Mouse (Mus musculus): ENCODE data around the gene Rfng. TPM values are rescaled to one million over a fixed set of nuclear protein-coding genes. Genes with fewer than 3 reads are reported as not detected.
"Not testable (repeated sequence)": the region's sequence is repeated elsewhere in the genome, so short reads cannot be mapped to it uniquely, and the experiment has no call there.

Gene Rfng
- polyA plus RNA-seq (2016; fragmentation: Nextera tagmentation; extraction: Ambion mirVana): 63.4 and 66.4 TPM in 2 replicates

- ATAC-seq (ENCODE audit: low FRiP score, low read depth): peak; percentile 81
Measured at GRCm38 (mm10) chr11:120784064-120784791, at the start of gene Rfng, which contains the start of gene Gps1. TSS of gene Rfng (minus strand) at chr11:120784207. TSS of gene Gps1 (plus strand) at chr11:120784272.

GRCm38 (mm10) chr11:120832962-120833361 lies 49.0 kb upstream of the Rfng start:
- H3K36me3 ChIP-seq; H3K4me3 ChIP-seq; H3K9me3 ChIP-seq; H3K4me2 ChIP-seq (replicated peaks); H3K9ac ChIP-seq (replicated peaks); ATAC-seq (ENCODE audit: low FRiP score, low read depth): not testable (repeated sequence)
- peak overlapping the region; percentile 79 for H3K27ac ChIP-seq (replicated peaks)
- peaks cover 19% of the 10 kb centered on the region for H3K4me1 ChIP-seq
- peaks cover 13% of the 10 kb centered on the region for H3K27me3 ChIP-seq
- WGBS: 91% methylated on average over 5 of the region's 5 CpGs

More at GRCm38 (mm10) chr11:120784064-120784791, at the start of gene Rfng, which contains the start of gene Gps1:
- Histone ChIP-seq H3K4me2 (replicated peaks) (peak within 1 kb of the TSS; percentile 95), H3K9me3 (no peaks in the 10 kb centered on the region), H3K27me3 (peaks cover 4% of the 10 kb centered on the region; the same call in 1 of the 2 replicates), H3K9ac (replicated peaks) (peak within 1 kb of the TSS; percentile 84), H3K27ac (replicated peaks) (peak within 1 kb of the TSS; percentile 46), H3K4me1 (peaks cover 22% of the 10 kb centered on the region), H3K36me3 (peaks cover 52% of the 10 kb centered on the region), H3K4me3 (peak within 1 kb of the TSS; percentile 80)
- 1% methylated on average over 69 of the region's 107 CpGs for WGBS

DNA sequence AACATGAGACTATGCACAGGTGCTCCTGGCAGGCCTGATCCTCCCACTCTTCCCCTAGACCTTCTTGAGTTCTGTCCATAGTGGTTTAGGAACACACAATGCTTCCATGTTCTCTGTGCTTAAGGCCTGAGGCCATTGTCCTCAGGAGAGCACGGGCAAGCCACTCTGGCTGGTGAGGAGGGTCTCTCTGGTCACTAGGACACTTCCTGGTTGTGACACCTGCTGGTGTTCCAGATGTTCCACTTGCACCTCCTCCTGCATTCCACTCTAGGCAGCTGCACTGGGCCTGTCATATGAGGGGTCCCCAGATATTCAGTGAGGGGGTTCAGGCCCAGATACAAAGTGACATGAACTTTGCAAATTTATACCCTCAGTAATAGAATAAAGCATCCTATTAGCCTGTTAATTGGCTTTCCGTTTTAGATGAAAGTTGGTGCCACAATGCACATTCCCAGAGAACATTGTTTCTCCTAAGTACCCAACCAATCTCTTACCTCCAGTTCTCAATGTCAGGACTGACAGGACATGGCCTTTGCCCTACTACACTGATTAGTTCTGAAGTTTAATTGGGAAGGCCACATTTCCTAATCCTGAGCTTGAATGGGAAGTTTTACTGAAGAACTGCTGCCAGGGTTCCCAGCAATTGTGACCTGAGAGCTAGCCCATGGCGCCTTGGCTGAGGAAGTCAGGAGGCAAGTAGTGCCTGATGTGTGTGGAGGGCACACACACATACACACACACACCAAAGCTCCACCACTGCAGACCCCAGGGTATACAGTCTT lies 47.8 kb upstream of the Rfng start:
- Histone ChIP-seq H3K4me1 (peaks cover 19% of the 10 kb centered on the region), H3K9ac (replicated peaks) (no peak overlapping the region), H3K36me3 (no peaks in the 10 kb centered on the region), H3K27ac (replicated peaks) (no peak overlapping the region), H3K4me2 (replicated peaks) (no peak overlapping the region), H3K27me3 (peaks cover 13% of the 10 kb centered on the region), H3K4me3 (no peak overlapping the region), H3K9me3 (no peaks in the 10 kb centered on the region)
- 79% methylated on average over 3 of the region's 3 CpGs for WGBS
- ATAC-seq (ENCODE audit: low FRiP score, low read depth): no peak

DNA sequence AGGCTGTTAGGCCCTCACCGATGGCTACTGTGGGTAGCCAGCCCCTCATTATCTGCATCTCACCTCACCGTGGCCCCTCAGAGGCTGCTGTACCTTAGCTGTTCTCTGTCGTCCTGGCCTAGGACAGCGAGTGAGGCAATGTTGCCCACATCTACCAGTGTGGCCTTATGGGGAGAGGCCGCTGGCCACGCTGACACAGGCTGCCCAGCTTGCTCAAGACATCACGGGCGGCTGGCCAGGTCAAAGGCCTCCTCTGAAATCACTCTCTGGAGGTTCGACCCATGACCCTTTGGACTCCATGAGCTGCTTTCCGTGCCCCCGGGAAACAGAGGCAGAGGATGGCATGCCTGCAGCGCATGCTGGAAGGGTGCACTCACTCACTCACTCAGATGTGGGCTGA lies 46.7 kb upstream of the Rfng start:
- Histone ChIP-seq H3K9me3 (no peaks in the 10 kb centered on the region), H3K27me3 (peaks cover 13% of the 10 kb centered on the region), H3K4me1 (peaks cover 28% of the 10 kb centered on the region), H3K9ac (replicated peaks) (no peak overlapping the region), H3K36me3 (no peaks in the 10 kb centered on the region), H3K4me3 (no peak overlapping the region), H3K27ac (replicated peaks) (no peak overlapping the region), H3K4me2 (replicated peaks) (no peak overlapping the region)
- ATAC-seq (ENCODE audit: low FRiP score, low read depth): no peak
- WGBS: 85% methylated on average over 12 of the region's 12 CpGs

DNA sequence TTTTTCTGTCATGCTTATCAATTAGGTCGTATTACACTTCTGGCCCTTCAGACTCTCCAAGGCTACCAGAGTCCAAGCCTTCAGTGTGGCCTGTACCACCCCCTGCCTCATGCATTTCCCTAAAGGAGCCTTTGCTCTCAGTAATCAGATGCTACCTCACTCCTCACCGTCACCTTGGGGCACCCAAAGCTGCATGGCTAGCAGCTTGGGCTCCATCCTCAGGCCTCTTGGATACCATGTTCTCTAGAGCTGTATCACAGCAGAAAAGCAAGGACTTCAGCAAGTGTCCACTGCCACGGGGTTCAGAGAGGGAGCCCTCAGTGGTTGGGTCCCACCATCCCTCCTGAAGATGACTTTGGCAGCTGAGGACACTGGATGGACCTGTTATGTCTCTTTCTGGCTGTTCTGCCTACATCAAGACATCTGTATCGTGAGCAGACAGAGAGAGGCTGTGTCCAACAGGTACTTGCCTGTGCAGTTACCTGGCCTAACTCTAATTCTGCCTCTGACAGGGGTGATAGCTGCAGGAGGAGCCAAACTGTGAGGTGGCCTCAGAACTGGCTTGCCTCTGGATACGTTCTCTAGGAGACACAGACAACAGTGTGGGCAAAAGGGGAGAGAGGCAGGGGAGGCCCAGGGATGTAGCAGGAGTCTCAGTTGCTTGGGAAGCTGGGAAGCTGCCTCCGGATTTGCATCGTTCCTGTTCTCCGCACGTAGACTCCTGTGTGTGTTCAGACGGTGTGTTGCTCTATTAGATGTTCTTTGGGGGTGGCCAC lies 45.9 kb upstream of the Rfng start:
- 85% methylated on average over 10 of the region's 10 CpGs for WGBS
- peaks cover 13% of the 10 kb centered on the region for H3K27me3 ChIP-seq
- H3K27ac ChIP-seq (replicated peaks): no peak overlapping the region
- no peak overlapping the region for H3K4me2 ChIP-seq (replicated peaks)
- peaks cover 36% of the 10 kb centered on the region for H3K4me1 ChIP-seq
- H3K36me3 ChIP-seq: no peaks in the 10 kb centered on the region
- no peaks in the 10 kb centered on the region for H3K9me3 ChIP-seq
- ATAC-seq (ENCODE audit: low FRiP score, low read depth): no peak
- no peak overlapping the region for H3K9ac ChIP-seq (replicated peaks)
- no peak overlapping the region for H3K4me3 ChIP-seq

GRCm38 (mm10) chr11:120828416-120828815 lies 44.4 kb upstream of the Rfng start:
- ATAC-seq (ENCODE audit: low FRiP score, low read depth): no peak
- H3K4me2 ChIP-seq (replicated peaks): no peak overlapping the region
- 70% methylated on average over 4 of the region's 4 CpGs for WGBS
- H3K9ac ChIP-seq (replicated peaks): peak overlapping the region; percentile 24; the same call in 1 of the 2 replicates
- H3K4me3 ChIP-seq: no peak overlapping the region
- H3K27ac ChIP-seq (replicated peaks): no peak overlapping the region
- peaks cover 13% of the 10 kb centered on the region for H3K27me3 ChIP-seq
- peaks cover 23% of the 10 kb centered on the region for H3K4me1 ChIP-seq
- H3K9me3 ChIP-seq: no peaks in the 10 kb centered on the region
- no peaks in the 10 kb centered on the region for H3K36me3 ChIP-seq

GRCm38 (mm10) chr11:120826016-120826953 lies 42.3 kb upstream of the Rfng start:
- Histone ChIP-seq H3K9ac (replicated peaks) (no peak overlapping the region), H3K36me3 (peaks cover 11% of the 10 kb centered on the region), H3K4me3 (no peak overlapping the region), H3K27me3 (peaks cover 8% of the 10 kb centered on the region), H3K27ac (replicated peaks) (peak overlapping the region; percentile 100), H3K9me3 (no peaks in the 10 kb centered on the region), H3K4me1 (peaks cover 36% of the 10 kb centered on the region), H3K4me2 (replicated peaks) (no peak overlapping the region)
- 80% methylated on average over 8 of the region's 8 CpGs for WGBS
- ATAC-seq (ENCODE audit: low FRiP score, low read depth): no peak

DNA sequence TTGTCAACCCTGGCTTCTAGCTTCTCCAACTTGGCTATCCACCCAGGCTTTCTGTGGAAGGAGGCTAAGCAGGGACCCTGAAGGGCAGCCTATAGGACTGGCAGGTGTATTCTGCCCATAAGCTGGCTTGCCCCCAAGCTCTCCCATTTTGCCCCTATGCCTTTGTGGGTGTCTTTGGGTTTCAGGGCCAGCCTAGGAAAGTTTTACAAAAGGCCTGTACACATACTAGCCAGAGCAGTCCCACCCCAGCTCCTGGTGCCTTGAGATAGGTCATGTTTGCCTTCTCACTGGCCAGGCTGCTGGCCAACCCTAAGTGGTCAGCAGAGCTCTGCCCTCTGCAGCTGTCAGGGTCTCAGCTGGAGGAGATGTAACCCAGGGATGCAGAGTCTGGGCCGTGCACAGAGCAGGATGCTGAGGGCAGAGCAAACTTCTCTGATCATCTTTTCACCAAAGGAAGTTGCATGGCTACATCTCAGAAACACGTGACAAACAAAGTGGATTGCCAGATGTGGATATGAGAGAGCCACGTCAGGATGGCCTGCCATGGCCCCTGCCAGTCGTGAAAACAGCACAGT lies 41.4 kb upstream of the Rfng start:
- Histone ChIP-seq H3K4me2 (replicated peaks) (peak overlapping the region; percentile 86), H3K4me1 (peaks cover 44% of the 10 kb centered on the region)
- WGBS: 44% methylated on average over 4 of the region's 4 CpGs

GRCm38 (mm10) chr11:120824787-120825288 lies 40.8 kb upstream of the Rfng start:
- H3K27me3 ChIP-seq: peaks cover 8% of the 10 kb centered on the region; the same call in 1 of the 2 replicates
- 0% methylated on average over 21 of the region's 21 CpGs for whole genome bisulfite sequencing
- peak overlapping the region; percentile 86 for H3K4me2 ChIP-seq (replicated peaks)
- H3K4me3 ChIP-seq: peak overlapping the region; percentile 90
- peak; percentile 20; the same call in 1 of the 2 replicates for ATAC-seq (ENCODE audit: low FRiP score, low read depth)
- H3K27ac ChIP-seq (replicated peaks): peak overlapping the region; percentile 100
- peak overlapping the region; percentile 95 for H3K9ac ChIP-seq (replicated peaks)
- H3K4me1 ChIP-seq: peaks cover 44% of the 10 kb centered on the region
- H3K36me3 ChIP-seq: peaks cover 26% of the 10 kb centered on the region
- no peaks in the 10 kb centered on the region for H3K9me3 ChIP-seq

More for the DNA sequence above, 41.4 kb upstream of the Rfng start:
- ATAC-seq (ENCODE audit: low FRiP score, low read depth): no peak
- H3K9ac ChIP-seq (replicated peaks): peak overlapping the region; percentile 95
- peaks cover 20% of the 10 kb centered on the region for H3K36me3 ChIP-seq
- H3K27ac ChIP-seq (replicated peaks): peak overlapping the region; percentile 100
- H3K9me3 ChIP-seq: no peaks in the 10 kb centered on the region
- peaks cover 8% of the 10 kb centered on the region; the same call in 1 of the 2 replicates for H3K27me3 ChIP-seq
- H3K4me3 ChIP-seq: peak overlapping the region; percentile 90

DNA sequence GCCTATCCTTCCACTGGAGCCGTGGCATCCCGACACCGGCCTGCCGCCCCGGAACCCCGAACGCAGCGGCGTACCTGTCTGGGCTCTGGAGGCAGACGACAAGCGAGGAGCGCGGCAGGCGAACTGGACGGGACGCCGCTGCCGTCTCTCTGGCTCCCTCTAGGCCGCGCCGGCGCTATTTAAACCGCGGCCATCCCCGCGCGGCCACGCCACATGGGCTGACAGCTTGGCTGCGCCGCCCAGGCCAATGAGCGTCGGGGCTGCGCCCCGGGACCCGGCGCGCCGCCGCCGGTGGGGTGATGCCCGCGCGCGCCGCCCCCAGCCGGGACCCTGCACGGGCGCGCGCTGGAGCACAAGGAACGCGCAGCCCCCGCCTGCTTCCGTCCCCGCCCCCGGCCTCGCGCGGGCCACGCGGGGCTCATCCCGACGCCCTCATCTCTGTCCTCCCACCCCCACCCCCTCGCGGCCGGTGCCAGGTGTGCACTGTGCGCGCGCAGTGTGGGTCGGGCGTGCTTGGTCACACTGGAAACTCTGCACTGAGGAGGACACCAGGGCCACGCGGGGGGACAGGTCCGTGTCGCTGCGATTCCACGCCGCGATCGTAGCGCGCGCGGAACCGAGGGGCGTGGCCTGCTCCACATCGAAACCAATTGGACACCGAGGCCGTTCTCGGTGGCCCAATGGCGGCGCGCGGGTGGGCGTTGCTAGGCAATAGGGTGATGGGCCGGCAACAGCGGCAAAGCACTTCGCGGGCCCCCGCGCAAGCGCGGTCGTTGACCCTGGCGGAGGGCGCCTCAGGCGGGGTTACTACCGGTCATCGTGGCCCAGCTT lies 40.2 kb upstream of the Rfng start, which contains the start of gene Fasn:
Gene Fasn, minus strand, starts transcription at position 592 of the 831 bp plus-strand sequence.
- Histone ChIP-seq H3K9ac (replicated peaks) (peak within 1 kb of the TSS; percentile 95), H3K36me3 (peaks cover 33% of the 10 kb centered on the region)

More for the DNA sequence above, 40.2 kb upstream of the Rfng start, which contains the start of gene Fasn:
- WGBS: under 1% methylated on average over 96 of the region's 109 CpGs
- Histone ChIP-seq H3K9me3 (no peaks in the 10 kb centered on the region), H3K4me3 (peak within 1 kb of the TSS; percentile 90), H3K4me1 (peaks cover 44% of the 10 kb centered on the region), H3K27me3 (peaks cover 1% of the 10 kb centered on the region; the same call in 1 of the 2 replicates), H3K4me2 (replicated peaks) (peak within 1 kb of the TSS; percentile 86), H3K27ac (replicated peaks) (peak within 1 kb of the TSS; percentile 100)
- ATAC-seq (ENCODE audit: low FRiP score, low read depth): peak; percentile 89
